Mouse (Mus musculus): ENCODE measurements around the gene Neo1.

- TF ChIP-seq CTCF (IDR thresholded peaks at IDR 0.05; ENCODE audit: control insufficient read depth, insufficient read depth, insufficient read length) = no peak
- TF ChIP-seq MYOG (IDR thresholded peaks at IDR 0.05; ENCODE audit: control insufficient read depth, extremely low read depth, insufficient read length) = no peak
These were observed 691 bp downstream of the Neo1 start for GRCm38 (mm10) chr9:59035342-59036158.

Measured in C2C12 (cell line).